Mouse (Mus musculus) embryonic facial prominence, embryonic 11.5 days (tissue): ENCODE measurements around the gene Cntnap2. TPM values are rescaled to one million over a fixed set of nuclear protein-coding genes. Genes with fewer than 3 reads are reported as not detected.
"Not testable (repeated sequence)": the region's sequence is repeated elsewhere in the genome, so short reads cannot be mapped to it uniquely, and the experiment has no call there.

Source experiments
- ATAC-seq: fragments of 200-750 bp; cut with Nextera tagmentation; replicated peaks from 2 replicates; pipeline ENCODE4 v1.8.0; 2017; ENCODE audit warnings: low read depth; ENCODE audit not compliant: insufficient number of reproducible peaks, low FRiP score, low TSS enrichment
- DNase-seq: peaks from one replicate; pipeline ENCODE4 v3.0.0-alpha.2; 2015; ENCODE audit warnings: low spot score
- H3K27ac ChIP-seq: fragments of 300-500 bp; sonication (generic); replicated peaks from 2 replicates; pipeline ENCODE4 v1.5.1; 2014; ENCODE audit warnings: mild to moderate bottlenecking, low read depth, low read length, control low read depth
- H3K27me3 ChIP-seq: fragments of 300-500 bp; sonication (generic); 2 replicates; pipeline ENCODE4 v1.6.1; 2014; ENCODE audit warnings: mild to moderate bottlenecking, low read length, moderate library complexity, mixed read lengths; ENCODE audit not compliant: control insufficient read depth, insufficient read depth
- H3K36me3 ChIP-seq: fragments of 300-500 bp; sonication (generic); replicated peaks from 2 replicates; pipeline ENCODE4 v1.6.1; 2014; ENCODE audit warnings: low read depth, mild to moderate bottlenecking, low read length, moderate library complexity, mixed read lengths; ENCODE audit not compliant: control insufficient read depth, insufficient read depth
- H3K4me1 ChIP-seq: fragments of 300-500 bp; sonication (generic); 2 replicates; pipeline ENCODE4 v1.6.1; 2014; ENCODE audit warnings: low read length, mixed read lengths; ENCODE audit not compliant: control insufficient read depth, insufficient read depth
- H3K4me2 ChIP-seq: fragments of 300-500 bp; sonication (generic); 2 replicates; pipeline ENCODE4 v1.6.1; 2014; ENCODE audit warnings: low read depth, mild to moderate bottlenecking, control low read depth, low read length, moderate library complexity
- H3K4me3 ChIP-seq: fragments of 300-500 bp; sonication (generic); 2 replicates; pipeline ENCODE4 v1.5.1; 2014; ENCODE audit warnings: low read depth, low read length, control low read depth
- H3K9ac ChIP-seq: fragments of 300-500 bp; sonication (generic); replicated peaks from 2 replicates; pipeline ENCODE4 v1.6.1; 2014; ENCODE audit warnings: mild to moderate bottlenecking, control low read depth, low read length
- H3K9me3 ChIP-seq: fragments of 300-500 bp; sonication (generic); replicated peaks from 2 replicates; pipeline ENCODE4 v1.6.1; 2016; ENCODE audit warnings: mild to moderate bottlenecking, low read length, inconsistent platforms, mixed read lengths; ENCODE audit not compliant: control insufficient read depth
- WGBS: fragments of 180-500 bp; shearing (Covaris S2); extraction: QIAGEN DNeasy Blood & Tissue Kit; methylation state at CpG from one replicate; pipeline ENCODE4 v1.1.7; 2014; 5-methylcytosine and 5-hydroxymethylcytosine counted together
- polyA plus RNA-seq: library from polyadenylated mRNA; unstranded; fragments of >200 nt; fragmentation: Nextera tagmentation; extraction: Ambion mirVana; gene quantifications from 2 replicates; pipeline ENCODE4 v1.2.1, GENCODE M21; 2014

The Cntnap2 gene
- polyA plus RNA-seq, 1 experiment from 2014 or later, result 6.7 TPM

DNA sequence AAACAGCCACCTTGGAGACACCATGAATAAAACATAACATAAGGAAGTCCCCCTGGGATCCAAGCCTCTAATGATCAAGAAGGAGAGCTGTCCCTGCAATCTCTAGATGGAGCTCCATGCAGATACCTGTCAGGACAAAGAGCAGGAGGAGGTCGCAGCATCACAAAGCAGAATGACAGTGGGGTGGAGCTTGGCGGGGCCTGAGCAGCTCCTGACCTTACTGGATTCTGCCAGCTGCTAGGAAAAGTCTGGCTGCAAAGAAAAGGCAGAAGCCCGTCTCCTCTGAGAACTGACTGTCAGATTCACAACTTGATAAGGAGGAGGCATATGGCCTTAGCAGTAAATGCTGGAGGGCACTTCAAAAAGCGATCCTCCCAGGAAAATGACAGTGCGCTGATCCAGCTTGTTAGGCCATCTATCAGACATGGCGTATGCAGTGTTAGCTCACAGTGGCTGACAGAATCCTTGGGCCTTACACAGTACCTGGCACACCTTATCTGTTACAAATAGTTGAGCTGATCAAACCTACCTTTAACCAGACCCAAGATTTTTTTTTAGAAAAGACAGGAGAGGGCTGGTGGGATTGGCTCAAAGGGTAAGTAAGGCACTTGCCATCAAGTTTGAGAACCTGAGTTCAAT lies 2050.5 kb downstream of the Cntnap2 start:
- ATAC-seq (no peak), DNase-seq (no peak)
- Histone ChIP-seq H3K27me3 (no peaks in the 10 kb centered on the region), H3K4me1 (no peaks in the 10 kb centered on the region), H3K4me2 (no peak overlapping the region), H3K9me3 (no peaks in the 10 kb centered on the region), H3K27ac (no peak overlapping the region), H3K9ac (no peak overlapping the region), H3K36me3 (no peaks in the 10 kb centered on the region), H3K4me3 (no peak overlapping the region)
- 45% methylated on average over 6 of the region's 6 CpGs for WGBS

GRCm38 (mm10) chr6:47134063-47134462 lies 2074.9 kb downstream of the Cntnap2 start:
- not testable (repeated sequence) for H3K36me3 ChIP-seq, H3K4me3 ChIP-seq, H3K4me1 ChIP-seq, H3K27ac ChIP-seq, ATAC-seq, DNase-seq, H3K4me2 ChIP-seq, H3K9me3 ChIP-seq, H3K9ac ChIP-seq, H3K27me3 ChIP-seq
- no CpG with 5 or more reads among the region's 1 CpGs for WGBS

DNA sequence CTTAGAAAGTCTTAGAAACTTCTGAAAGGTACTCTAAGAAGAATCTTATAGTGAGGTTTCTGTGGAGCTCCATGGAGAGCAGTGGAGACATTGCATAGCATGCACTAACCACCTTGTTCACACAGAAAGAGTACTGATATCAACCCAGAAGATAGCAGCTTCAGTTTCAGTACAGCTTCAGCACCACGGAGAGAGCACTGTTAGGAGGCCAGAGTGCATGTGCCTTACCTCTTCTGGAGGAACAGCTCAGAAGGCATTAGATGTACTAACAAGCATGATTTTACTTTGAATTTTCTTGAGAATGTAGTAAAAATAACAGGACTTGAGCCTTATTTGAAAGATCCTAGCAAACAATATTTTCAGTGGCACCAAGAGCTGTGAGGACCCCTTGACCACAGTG lies 2093.9 kb downstream of the Cntnap2 start:
- not testable (repeated sequence) for H3K36me3 ChIP-seq, H3K9ac ChIP-seq, H3K4me2 ChIP-seq, ATAC-seq, H3K9me3 ChIP-seq, H3K27ac ChIP-seq, DNase-seq, H3K27me3 ChIP-seq, H3K4me1 ChIP-seq, H3K4me3 ChIP-seq
- WGBS, result no CpG with 5 or more reads among the region's 1 CpGs

GRCm38 (mm10) chr6:47174580-47175294 lies 2115.6 kb downstream of the Cntnap2 start:
- H3K4me1 ChIP-seq, H3K36me3 ChIP-seq, H3K9ac ChIP-seq, H3K27ac ChIP-seq, H3K27me3 ChIP-seq, DNase-seq, ATAC-seq, H3K9me3 ChIP-seq, H3K4me2 ChIP-seq, H3K4me3 ChIP-seq: not testable (repeated sequence)
- 62% methylated on average over 8 of the region's 8 CpGs for WGBS

DNA sequence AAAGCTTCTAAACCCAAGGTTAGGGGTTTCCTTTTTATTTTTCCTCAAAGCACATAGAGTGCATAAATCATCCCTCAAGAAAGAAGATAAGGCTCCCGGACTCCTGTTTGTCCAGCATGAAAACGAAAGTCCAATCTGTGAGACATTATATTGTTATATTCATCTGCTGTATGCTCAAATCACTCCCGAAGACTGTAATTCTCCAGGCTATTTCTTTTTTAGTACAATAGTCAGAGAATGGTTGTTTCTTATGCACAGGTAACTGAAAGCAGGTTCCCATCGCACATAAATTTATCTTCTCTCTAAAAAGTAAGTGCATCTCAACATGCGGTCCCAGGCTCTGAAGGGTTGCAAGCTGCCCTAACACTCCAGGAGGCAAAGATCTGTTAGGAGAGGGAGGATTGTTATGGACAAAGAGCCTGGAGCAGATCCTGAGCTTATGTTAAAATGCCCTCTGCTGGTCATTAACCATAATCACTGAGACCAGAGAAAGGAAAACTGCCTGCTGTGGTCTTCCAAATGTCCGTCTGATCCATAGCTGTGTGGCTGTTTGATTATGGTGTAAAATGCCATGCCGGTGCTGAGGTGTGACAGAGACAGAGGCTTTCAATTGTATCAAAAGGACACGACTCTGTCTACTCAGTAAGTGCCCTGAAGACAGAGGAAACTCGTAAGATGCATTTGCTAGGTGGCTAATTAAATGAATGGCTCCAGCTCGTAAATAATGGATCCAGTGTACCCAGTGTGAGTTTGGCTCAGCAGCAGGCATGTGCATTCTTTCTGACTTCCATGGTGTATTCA lies 2116.4 kb downstream of the Cntnap2 start:
- not testable (repeated sequence) for H3K4me2 ChIP-seq, H3K9me3 ChIP-seq, H3K27me3 ChIP-seq, H3K27ac ChIP-seq, H3K36me3 ChIP-seq, H3K4me1 ChIP-seq, H3K4me3 ChIP-seq, H3K9ac ChIP-seq
- 24% methylated on average over 10 of the region's 10 CpGs for WGBS
- ATAC-seq, result 0 out of 2 replicates have a peak, but pooled peaks have one; percentile 44
- DNase-seq, result peak; percentile 70

DNA sequence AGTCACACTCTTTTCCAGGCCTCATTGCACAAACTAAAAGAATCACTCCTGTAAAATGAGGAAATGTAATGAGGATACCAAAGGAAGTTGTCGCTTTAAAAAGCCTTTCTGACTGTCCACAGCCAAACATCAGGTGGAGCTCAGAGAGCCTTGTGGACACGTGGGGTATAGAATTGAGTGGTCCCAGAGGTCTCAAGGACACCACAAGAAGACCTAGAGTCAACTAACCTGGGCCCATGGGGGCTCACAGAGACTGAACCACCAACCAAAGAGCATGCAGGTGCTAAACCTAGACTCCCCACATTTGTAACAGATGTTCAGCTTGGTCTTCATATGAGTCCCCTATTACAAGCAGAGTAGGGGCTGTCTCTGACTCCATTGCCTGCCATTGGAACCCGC lies 2117.0 kb downstream of the Cntnap2 start:
- H3K9ac ChIP-seq, H3K27me3 ChIP-seq, DNase-seq, ATAC-seq, H3K4me3 ChIP-seq, H3K27ac ChIP-seq, H3K4me2 ChIP-seq, H3K36me3 ChIP-seq, H3K4me1 ChIP-seq, H3K9me3 ChIP-seq: not testable (repeated sequence)
- 56% methylated on average over 3 of the region's 3 CpGs for WGBS

DNA sequence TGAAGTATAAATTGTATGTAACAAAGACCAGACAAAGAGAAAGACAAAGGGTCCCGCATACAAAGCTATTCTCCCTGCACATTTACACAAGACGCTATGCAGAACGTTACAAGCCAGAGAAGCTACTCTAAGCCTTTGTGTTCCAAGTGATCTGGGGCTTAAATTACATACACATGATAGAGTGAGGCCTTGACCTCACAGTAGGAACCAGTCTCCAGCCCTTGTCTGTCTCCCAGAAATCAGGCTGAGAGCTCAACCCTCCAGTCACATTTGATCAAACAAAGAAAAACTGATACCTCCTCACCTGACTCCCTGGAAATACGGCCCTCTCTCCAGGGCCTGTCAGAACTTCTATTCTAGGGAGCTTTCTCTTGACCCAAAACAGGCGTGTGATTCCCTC lies 2122.2 kb downstream of the Cntnap2 start:
- H3K27me3 ChIP-seq, DNase-seq, H3K9ac ChIP-seq, ATAC-seq, H3K4me3 ChIP-seq, H3K36me3 ChIP-seq, H3K27ac ChIP-seq, H3K9me3 ChIP-seq, H3K4me1 ChIP-seq, H3K4me2 ChIP-seq: not testable (repeated sequence)
- 64% methylated on average over 5 of the region's 5 CpGs for WGBS

GRCm38 (mm10) chr6:47182252-47182651 lies 2123.1 kb downstream of the Cntnap2 start:
- no peak overlapping the region for H3K27ac ChIP-seq
- H3K9ac ChIP-seq, result no peak overlapping the region
- no peak for DNase-seq
- no peak overlapping the region for H3K4me3 ChIP-seq
- no peaks in the 10 kb centered on the region for H3K27me3 ChIP-seq
- H3K9me3 ChIP-seq, result no peaks in the 10 kb centered on the region
- no peak overlapping the region for H3K4me2 ChIP-seq
- WGBS, result 67% methylated on average over 2 of the region's 2 CpGs
- ATAC-seq, result no peak
- H3K4me1 ChIP-seq, result no peaks in the 10 kb centered on the region
- H3K36me3 ChIP-seq, result no peaks in the 10 kb centered on the region
